Mouse (Mus musculus) CD8-positive naive resting alpha-beta T cell, adult 57 days (primary cell): ENCODE data around the gene Acp4. TPM values are rescaled to one million over a fixed set of nuclear protein-coding genes. Genes with fewer than 3 reads are reported as not detected.

Experiments
- total RNA-seq: library from RNA; stranded (reverse); gene quantifications from one replicate; pipeline ENCODE4 v1.2.4, GENCODE M21; 2023

The Acp4 gene
- not detected for total RNA-seq

GRCm38 (mm10) chr7:44257278-44257677, at the start of gene Acp4:
Gene Acp4, minus strand, starts transcription at chr7:44257378.

GRCm38 (mm10) chr7:44306516-44307240, 49.5 kb upstream of the Acp4 start, which contains the start of gene Clec11a:
Gene Clec11a, minus strand, starts transcription at chr7:44306902.

DNA sequence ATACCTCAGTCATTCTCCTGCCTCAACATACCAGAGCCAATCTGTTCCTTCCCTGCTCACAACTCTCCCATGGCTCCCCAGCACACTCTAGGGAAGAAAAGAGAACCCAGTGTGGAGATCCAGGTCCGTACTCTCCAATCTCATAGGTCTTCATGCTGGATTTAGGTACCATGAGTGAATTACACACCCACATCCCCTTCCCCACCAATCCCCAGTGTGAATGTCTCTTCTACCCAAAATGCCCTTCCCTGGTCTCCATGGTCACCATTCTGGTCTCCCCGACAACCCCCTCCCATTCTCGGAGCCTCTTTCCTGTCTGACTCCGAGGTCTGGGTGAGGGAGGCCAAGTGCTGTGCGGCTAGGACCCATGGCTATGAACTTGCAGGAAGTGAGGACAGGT, 4.0 kb upstream of the Acp4 start, which contains the start of gene Gm15517:
Gm15517 (plus strand) TSS at position 301 of the 400 bp plus-strand sequence.

GRCm38 (mm10) chr7:44246055-44246983, 10.9 kb downstream of the Acp4 start, which contains the start of the genes 1700028J19Rik and 2410002F23Rik:
Gene 1700028J19Rik, minus strand, starts transcription at chr7:44246695.
Gene 2410002F23Rik, plus strand, starts transcription at chr7:44246722.

DNA sequence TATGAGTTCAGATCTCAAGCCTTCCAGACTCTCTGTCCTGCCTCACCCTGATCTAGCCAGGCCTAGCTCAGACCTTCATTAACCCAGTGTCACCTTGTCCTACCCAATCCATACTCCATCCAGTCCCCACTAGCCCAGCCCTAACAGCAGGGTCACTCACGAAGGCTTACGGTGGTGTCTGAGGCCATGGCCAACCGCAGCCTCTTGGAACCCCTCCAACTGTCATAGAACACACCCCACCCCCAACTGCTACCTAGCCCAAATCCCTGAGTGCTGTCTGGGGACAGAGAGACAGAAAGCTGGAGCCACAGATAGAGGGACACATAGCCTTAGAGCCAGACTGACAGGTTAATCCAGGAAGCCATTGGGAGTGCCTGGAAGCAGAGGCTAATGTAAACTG, 21.3 kb downstream of the Acp4 start, which contains the start of gene Gm36864:
Gm36864 (plus strand) TSS at position 269 of the 400 bp plus-strand sequence.

GRCm38 (mm10) chr7:44225076-44225475, 32.1 kb downstream of the Acp4 start, which contains the start of gene Klk1:
Gene Klk1, plus strand, starts transcription at chr7:44225360.

GRCm38 (mm10) chr7:44215645-44216044, 41.5 kb downstream of the Acp4 start, which contains the start of gene Klk1b5:
Gene Klk1b5, plus strand, starts transcription at chr7:44215945.

DNA sequence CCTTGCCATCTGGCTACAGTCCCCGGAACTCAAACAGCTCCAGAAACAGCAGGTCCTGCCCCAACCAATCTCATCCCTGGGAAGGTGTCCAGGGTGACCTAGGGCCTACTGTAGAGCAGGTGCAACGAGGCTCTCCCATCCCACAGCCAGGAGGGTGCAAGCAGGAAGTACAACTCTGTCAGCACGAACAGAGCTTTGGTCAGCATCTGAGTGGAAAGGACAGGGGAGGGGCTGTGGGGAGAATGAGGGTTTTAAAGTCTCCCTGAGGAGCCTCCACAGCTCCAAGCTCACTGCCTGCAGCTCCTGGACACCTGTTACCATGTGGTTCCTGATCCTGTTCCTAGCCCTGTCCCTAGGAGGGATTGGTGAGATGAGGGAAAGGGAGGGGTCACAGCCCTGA, 50.0 kb downstream of the Acp4 start, which contains the start of gene Klk1b4:
Klk1b4 (plus strand) TSS at position 301 of the 400 bp plus-strand sequence.

Other genes starting within 250 kb of the Acp4 start
- not detected for gene Klk1b26, start 245.2 kb downstream of the Acp4 start, total RNA-seq
- not detected for gene Klk1b27, start 205.1 kb downstream of the Acp4 start, total RNA-seq
- not detected for gene Klk1b21, start 155.1 kb downstream of the Acp4 start, total RNA-seq
- gene Klk1b22, start 144.7 kb downstream of the Acp4 start, total RNA-seq: not detected
- gene Klk1b16, start 120.6 kb downstream of the Acp4 start, total RNA-seq: not detected
- gene Klk1b24, start 69.1 kb downstream of the Acp4 start, total RNA-seq: not detected
- not detected for gene Klk1b3, start 59.2 kb downstream of the Acp4 start, total RNA-seq
- gene Klk1b4, start 49.9 kb downstream of the Acp4 start, total RNA-seq: not detected
- gene Klk1b5, start 41.4 kb downstream of the Acp4 start, total RNA-seq: not detected
- gene Klk1, start 32.0 kb downstream of the Acp4 start, total RNA-seq: not detected
- gene Gm36864, start 21.2 kb downstream of the Acp4 start, total RNA-seq: not detected
- gene 1700028J19Rik, start 10.7 kb downstream of the Acp4 start, total RNA-seq: 1.9 TPM
- gene 2410002F23Rik, start 10.7 kb downstream of the Acp4 start, total RNA-seq: 245 TPM
- gene Gm15517, start 4.1 kb upstream of the Acp4 start, total RNA-seq: not detected
- gene Clec11a, start 49.5 kb upstream of the Acp4 start, total RNA-seq: 0.89 TPM
- gene Shank1, start 52.9 kb upstream of the Acp4 start, total RNA-seq: 2.8 TPM
- gene Syt3, start 126.7 kb upstream of the Acp4 start, total RNA-seq: not detected
- not detected for gene 1700008O03Rik, start 128.4 kb upstream of the Acp4 start, total RNA-seq
- not detected for gene Lrrc4b, start 171.6 kb upstream of the Acp4 start, total RNA-seq
- not detected for gene Aspdh, start 208.0 kb upstream of the Acp4 start, total RNA-seq
- 46.8 TPM for gene Josd2, start 210.6 kb upstream of the Acp4 start, total RNA-seq
- 96.1 TPM for gene Emc10, start 239.2 kb upstream of the Acp4 start, total RNA-seq
- 7.1 TPM for gene Fam71e1, start 239.2 kb upstream of the Acp4 start, total RNA-seq